In genomic region chr3:118646024-118646570, GRCm38 (mm10) we compare ENCODE assay signal across 21 mouse cellular contexts.
"Had no signal": no experiment of that assay in that cellular context is flagged by ENCODE, and none has a peak within 500 bp of the region (broad histone marks: within the 10 kb centered on the region; RNA-seq: fewer than 3 reads in every experiment).

No protein-coding gene starts in this region.

- H3K27me3 ChIP-seq: limb, embryonic 12.5 days; limb, embryonic 15.5 days; midbrain, embryonic 12.5 days; midbrain, embryonic 15.5 days; neural tube, embryonic 12.5 days; neural tube, embryonic 15.5 days had no signal

- DNase-seq: kidney, postnatal 25 days; layer of hippocampus, adult 9-11 months; liver, postnatal 0 days; lung, embryonic 14.5 days; right cerebral cortex, postnatal 4 days; thymus, adult 2 months; thymus, postnatal 14 days; thymus, postnatal 4 days had no signal

- H3K4me3 ChIP-seq: layer of hippocampus, adult 2 months; limb, embryonic 12.5 days; limb, embryonic 15.5 days; midbrain, embryonic 12.5 days; midbrain, embryonic 15.5 days; neural tube, embryonic 12.5 days; neural tube, embryonic 15.5 days had no signal

- H3K9me3 ChIP-seq: limb, embryonic 12.5 days; limb, embryonic 15.5 days; midbrain, embryonic 12.5 days; midbrain, embryonic 15.5 days; neural tube, embryonic 12.5 days; neural tube, embryonic 15.5 days had no signal

- H3K4me2 ChIP-seq: limb, embryonic 12.5 days; limb, embryonic 15.5 days; liver, embryonic 11.5 days; lung, embryonic 14.5 days; midbrain, embryonic 12.5 days; midbrain, embryonic 15.5 days; neural tube, embryonic 12.5 days; neural tube, embryonic 15.5 days had no signal

- H3K9ac ChIP-seq: limb, embryonic 12.5 days; limb, embryonic 15.5 days; liver, embryonic 14.5 days; liver, postnatal 0 days; lung, embryonic 14.5 days; midbrain, embryonic 12.5 days; midbrain, embryonic 15.5 days; neural tube, embryonic 12.5 days; neural tube, embryonic 15.5 days had no signal

- ATAC-seq: liver, postnatal 0 days; lung, postnatal 0 days; midbrain, embryonic 15.5 days had no signal

- H3K27ac ChIP-seq: kidney, postnatal 0 days; layer of hippocampus, adult 2 months; limb, embryonic 12.5 days; limb, embryonic 15.5 days; liver, embryonic 14.5 days; macrophage; midbrain, embryonic 12.5 days; midbrain, embryonic 15.5 days; neural tube, embryonic 12.5 days; neural tube, embryonic 15.5 days; stomach, postnatal 0 days had no signal

- H3K36me3 ChIP-seq: limb, embryonic 12.5 days; limb, embryonic 15.5 days; midbrain, embryonic 12.5 days; midbrain, embryonic 15.5 days; neural tube, embryonic 12.5 days; neural tube, embryonic 15.5 days had no signal

- H3K4me1 ChIP-seq: limb, embryonic 12.5 days; limb, embryonic 15.5 days; midbrain, embryonic 12.5 days; midbrain, embryonic 15.5 days; neural tube, embryonic 12.5 days; neural tube, embryonic 15.5 days had no signal
